Mouse (Mus musculus) bone marrow, adult 2 months (tissue): ENCODE measurements around the gene Nacc2.

Source experiments
- CTCF ChIP-seq: fragments of 200-500 bp; IDR thresholded peaks from 2 replicates; pipeline ENCODE4 v1.5.1; 2011; ENCODE audit warnings: low read length, control low read depth; ENCODE audit not compliant: control insufficient read depth, insufficient read depth
- POLR2A ChIP-seq: fragments of 200-500 bp; IDR thresholded peaks from 2 replicates; pipeline ENCODE4 v1.6.1; 2011; ENCODE audit warnings: low read depth, mild to moderate bottlenecking, control low read depth, low read length, borderline replicate concordance; ENCODE audit not compliant: control insufficient read depth

DNA sequence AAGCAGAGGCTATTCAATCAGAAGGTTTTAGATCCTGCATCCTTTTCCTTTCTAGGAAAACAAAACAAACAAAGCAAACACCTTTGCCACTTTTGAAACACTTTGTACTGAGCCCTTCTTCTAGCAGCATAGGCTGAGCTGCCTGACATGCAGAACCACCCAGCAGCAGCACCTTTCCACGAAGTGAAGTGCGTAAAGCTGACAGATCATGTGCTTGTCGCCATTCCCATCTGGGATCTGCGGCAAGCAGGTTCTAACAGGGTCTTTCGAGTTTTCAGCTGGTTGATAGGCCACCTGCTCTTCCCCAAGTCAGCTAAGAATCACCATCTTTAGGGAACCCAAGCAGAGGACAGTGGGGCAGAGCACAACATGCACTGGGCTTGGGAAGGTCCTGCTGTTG is 66.8 kb downstream of the Nacc2 start:
- no peak for TF ChIP-seq POLR2A
- no peak for TF ChIP-seq CTCF
